Mouse (Mus musculus) retina, embryonic 14.5 days (tissue): ENCODE measurements around the gene Shank2.

Source experiments
- DNase-seq: peaks from one replicate; pipeline ENCODE4 v3.0.0-alpha.2; 2015; ENCODE audit warnings: low spot score

The Shank2 gene

DNA sequence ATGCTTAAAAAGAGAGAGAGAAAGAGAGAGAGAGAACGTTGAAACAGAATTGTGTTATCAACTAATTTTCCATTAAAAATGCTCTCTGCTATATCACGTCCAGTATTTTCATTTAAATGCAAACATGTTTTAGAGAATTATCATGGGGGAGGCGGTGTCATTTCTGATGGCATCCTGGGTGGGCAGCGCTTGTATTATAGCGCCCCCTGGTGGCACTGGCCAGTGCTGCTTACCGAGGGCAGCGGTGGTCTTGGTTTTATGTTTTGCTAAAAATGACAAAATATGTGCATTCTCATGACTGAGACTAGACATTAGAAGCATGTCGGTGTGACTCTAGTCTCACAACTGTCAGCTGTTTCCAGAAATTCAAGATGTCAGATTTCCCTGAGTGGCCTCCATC lies 424.2 kb downstream of the Shank2 start:
- peak; percentile 83 for DNase-seq

DNA sequence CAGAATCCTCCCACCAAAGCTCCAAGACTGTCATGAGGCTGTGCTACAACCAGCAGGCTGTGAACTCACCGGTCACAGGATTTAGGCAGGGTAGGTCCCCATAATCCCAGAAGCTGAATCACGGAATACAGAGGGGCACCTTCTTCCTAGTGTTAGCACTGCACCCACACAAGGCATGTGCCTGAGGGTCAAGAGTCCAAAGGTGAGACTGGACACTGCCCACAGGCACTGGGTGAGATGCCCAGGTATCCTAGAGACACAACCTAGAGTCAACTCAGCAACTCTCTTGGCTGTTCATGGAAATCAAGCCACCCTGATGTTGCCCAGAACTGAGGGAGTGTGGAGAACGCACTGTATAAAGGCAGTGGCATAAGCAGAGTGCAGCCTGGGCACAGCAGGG lies 424.9 kb downstream of the Shank2 start:
- DNase-seq = no peak

DNA sequence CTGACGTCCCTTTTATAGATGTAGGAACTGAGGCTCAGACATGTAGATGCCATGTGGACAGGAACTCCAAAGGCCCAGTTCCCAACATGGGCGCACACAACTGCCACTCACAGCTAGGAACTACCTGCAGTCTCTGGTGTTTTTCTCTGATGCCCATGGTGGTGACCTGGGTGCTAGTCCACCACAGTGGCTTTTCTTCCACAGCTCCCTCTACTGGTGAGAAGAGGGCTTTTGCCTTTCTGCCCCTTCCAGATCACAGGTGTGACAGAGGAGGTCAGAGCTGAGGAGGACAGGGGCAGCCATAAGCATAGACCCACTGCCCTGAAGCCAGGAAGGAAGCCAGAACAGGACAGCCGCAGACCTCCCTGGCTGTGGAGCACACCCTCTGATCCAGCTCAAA lies 425.7 kb downstream of the Shank2 start:
- no peak for DNase-seq

DNA sequence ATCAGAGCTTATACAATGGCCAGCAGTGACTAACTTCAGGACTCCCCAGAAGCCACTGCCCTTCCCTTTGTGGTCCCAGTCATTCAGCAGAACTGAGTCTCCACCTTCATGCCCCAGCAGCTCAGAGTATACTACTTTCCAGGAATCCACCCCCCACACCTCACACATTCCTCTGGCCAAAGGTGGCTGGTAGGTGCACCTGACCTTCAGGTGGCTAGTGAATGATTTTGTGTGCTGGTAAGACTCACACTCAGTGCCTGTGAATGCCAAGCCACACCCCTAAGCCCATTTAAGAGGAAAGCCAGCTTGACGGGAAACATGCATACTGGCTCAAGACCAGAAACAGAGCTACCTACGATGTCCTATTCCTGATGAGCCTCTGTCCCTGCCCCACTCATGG lies 431.2 kb downstream of the Shank2 start:
- no peak for DNase-seq

DNA sequence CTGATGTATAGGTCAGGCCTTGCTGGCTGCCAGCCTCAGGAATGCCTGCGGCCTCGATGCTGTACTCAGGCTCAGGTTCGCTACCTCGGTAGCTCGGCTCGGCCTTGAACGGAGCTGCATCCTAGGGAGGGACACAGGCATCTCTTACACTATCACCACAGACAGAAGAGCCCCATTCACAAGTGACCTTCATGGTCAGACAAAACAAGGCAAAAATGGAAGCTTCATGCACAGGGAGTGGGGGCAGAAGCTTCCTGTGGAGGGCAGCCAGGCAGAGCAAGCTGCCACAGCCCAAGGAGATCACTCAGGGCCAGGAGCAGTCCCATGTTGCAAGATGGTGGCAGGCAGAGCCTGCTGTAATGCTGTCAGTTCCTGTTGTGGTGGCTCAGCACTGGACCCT lies 437.1 kb downstream of the Shank2 start:
- DNase-seq = no peak

DNA sequence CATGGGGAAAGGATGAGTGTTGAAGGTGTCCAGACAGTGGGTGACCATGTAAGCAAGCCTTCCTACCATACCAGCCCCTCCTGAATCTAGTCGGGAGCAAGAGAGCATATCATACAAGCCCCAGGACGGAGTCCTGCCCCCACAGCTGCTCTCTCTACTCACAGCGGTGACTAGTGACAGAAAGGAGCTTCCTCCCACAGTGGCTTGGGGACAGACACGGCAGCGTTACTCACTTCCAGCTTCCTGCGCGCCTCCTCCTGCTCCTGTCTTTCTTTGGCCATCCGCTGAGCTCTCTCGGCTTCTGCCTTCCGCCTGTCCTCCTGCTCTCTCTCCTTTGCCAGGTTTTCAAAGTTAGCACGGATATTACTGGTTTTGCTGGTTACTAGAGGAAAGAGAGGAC lies 439.7 kb downstream of the Shank2 start:
- DNase-seq = no peak

DNA sequence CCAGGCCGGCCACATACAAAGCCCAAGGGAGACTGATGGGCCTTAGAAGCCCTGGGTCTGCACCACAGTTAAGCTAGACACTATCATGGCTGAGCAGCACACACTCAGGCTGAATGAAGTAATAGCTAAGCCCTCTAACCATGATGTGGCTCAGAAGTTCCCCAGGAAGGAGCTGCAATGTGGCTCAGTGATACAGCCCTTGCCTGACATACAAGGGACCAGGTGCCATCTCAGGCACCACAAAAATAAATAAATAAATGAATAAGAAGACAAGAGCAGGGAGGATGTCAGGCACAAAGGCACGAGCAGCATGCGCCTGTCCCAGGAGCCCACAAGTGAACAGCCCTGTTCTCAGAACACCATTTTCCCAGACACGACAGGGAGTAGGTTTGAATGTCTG lies 440.2 kb downstream of the Shank2 start:
- no peak for DNase-seq

DNA sequence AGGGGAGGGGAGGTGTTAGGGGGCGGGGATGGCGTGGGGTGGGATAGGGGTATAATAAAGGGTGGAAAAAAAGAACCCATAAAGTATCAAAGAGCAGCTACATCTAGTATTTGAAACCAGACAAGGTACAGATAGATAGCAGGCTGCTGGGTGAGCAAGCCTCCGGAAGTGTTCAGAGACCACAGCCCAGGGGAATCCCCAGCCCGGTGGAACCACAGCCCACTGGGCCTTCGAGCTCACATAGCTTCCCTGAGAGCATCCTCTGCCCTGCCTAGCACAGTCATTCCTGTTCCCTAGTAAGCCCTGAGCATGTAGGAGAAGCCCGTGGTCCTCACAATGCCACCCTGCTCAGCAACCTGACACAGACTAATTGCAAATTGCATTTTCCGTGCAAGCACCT lies 443.1 kb downstream of the Shank2 start:
- DNase-seq = no peak

DNA sequence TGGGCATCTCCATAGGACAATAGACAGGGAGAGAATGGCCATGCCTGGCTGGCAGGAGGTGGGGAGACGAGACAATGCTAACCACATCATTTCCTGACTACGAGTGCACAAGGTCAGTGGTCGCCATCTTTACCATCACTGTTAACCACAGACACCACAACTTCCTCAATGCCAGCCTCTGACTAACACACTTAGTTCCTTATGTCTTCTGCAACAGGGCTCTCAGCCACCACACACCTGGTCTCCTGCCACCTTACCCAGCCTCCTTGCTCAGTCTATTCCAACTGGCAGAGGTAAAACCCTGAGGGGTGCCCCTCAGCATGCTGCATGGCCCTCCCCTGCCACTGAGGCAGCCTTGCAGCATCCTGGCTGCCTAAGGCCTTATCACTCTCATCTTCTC lies 445.4 kb downstream of the Shank2 start:
- no peak for DNase-seq

DNA sequence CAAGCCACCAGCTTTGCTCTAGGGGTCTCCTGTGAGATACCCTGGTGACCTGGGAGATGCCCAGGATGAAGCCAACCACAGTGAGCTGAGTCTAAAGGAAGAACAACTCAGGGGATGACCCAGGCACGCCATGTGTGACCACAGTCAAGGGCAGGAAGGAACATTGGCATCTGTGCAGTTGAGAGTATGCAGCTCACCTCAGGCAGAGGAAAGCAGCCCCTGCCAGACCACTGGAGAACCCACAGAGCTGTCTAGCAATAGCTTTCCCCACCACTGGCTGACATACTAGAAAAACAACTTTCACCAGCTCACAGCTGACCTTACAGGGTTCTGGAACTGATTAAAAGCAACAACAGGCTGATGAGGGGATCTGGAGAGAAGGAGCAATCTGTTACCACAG lies 446.5 kb downstream of the Shank2 start:
- DNase-seq = no peak

DNA sequence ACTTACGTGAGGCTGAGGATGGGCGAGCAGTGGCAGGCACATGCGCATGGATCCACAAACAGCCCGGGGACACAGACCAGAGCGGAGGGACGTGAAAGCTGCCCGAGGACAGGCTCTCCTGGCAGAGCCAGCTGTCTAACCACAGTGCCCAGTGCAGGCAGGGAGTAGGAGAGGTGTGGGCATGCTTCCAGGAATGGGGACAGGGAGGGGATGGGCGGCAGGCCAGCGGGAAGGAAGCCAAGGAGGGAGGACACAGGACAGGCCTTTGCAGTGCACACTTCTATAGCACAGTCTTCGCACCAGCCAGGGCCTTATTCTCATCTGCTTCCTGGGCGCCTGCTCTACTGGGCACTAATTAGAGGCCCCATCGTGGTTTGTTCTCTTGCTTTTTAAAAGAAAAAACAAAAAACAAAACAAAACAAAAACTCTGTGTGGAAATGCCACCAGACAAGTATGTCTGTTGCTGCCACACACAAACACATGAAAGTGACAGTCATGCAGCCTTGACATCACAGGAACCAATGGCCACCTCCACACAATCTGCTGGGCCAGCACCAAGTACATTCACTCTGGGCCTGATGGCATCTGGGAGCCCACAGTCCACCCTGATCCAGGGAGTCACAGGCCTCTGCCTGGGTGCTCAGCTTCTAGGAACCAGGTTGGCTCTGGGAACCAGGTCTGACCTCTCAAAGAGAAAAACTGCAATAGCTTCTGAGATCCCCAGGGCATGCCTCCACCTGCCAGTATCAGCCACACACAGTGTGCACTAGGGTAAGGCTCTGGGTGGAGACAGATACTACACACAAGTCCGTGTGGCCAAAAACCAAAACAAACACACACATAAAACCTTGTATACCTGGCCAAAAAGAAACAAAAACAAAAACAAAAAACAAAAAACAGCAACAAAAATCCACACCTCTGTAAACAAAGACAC lies 448.2 kb downstream of the Shank2 start:
- no peak for DNase-seq

DNA sequence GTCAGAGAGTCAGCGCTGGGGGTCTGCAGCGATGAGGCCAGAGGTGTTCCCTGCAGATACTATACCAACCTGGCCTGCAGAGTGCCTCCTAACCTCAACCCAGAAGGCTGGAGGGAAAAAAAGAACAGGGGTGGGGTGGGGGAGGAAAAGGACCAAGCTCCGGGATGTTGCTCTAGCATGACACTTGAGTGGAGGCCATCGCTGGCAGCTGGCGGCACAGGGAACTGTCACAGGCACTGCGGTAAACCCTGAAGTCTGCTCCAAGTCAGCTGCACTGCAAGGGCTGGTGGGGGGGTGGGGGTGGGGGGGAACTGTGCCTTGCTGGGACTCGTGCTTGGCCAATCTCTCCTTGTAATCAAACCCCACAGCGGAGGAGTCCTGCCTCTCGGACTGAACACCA lies 448.9 kb downstream of the Shank2 start:
- DNase-seq = no peak

DNA sequence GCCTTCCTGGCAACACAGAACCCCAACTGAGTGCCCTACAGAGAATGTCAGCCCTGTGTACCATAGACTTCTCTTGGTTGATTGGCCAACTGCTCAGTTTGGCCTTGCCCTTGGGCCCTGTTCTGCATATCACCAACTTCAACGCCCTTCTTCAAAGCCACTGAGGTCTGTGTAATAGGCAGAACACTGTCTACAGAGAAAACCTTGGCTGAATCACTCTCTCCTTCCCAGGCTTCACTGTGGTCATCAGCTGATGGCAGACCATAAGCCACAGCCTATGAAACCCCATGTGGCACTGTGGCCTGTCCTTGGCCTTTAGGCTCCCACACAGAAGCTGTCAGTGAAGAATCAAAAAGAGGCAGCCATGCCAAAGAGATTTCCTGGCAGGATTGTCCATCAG lies 457.2 kb downstream of the Shank2 start:
- no peak for DNase-seq

DNA sequence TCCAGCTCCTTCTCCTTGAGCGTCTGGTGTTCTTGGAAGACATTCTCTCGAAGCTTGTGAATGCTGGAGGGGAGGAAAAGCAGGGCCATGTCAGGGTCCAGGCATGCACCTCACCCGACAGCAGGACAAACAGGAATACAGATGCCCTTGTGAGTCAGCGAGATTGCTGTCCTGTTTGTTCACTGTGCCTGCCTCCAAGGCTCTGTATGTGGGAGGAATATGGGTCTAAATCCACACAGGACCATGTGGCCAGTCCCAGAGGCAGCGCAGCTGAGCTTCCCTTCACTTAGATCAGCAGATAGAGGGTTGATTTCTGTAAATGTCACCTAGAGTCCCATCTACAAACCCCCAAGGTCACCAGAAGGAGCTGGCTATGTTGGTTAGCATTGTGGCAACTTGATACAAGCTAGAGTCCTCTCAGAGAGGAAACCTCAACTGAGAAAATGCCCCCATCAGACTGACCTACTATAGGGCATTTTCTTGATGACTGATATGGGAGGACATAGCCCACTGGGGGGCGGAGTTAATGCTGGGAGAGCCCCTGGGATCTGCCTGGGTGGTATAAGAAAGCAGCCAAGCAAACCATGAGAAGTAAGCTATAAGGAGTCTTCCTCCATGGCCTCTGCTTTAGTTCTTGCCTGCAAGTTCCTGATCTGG lies 459.6 kb downstream of the Shank2 start:
- DNase-seq = no peak

DNA sequence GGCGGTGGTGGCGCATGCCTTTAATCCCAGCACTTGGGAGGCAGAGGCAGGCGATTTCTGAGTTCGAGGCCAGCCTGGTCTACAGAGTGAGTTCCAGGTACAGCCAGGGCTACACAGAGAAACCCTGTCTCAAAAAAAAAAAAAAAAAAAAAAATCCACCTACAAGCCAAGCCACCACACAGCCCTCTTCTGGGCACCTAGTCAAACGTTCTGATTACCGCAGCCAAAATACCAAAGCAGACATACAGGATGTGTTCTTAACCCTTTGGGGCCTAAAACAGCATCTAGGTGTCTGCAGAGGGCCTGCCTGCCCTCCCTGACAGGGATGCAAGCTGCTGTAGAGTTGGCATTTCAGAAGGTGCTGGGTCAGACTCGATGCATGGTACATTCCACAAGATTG lies 460.8 kb downstream of the Shank2 start:
- DNase-seq = no peak

DNA sequence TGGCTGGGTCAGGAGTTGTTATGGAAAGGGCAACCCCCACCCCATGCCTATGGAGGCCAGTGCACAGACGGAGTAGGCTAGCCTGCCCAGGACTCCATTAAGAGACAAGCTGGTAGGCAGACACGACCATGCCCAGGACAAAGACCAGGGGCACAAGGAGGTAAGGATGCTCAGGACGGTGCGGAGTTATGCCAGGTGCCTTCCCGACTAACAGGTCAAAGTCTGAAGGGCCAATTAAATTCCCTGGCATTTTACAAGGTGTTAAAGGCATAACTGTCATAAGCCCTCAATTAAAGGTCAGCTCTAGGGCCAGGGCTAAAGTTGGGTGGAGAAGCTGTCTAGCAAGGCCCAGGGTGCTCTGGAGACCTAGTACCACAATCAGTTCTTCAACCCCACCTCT lies 467.0 kb downstream of the Shank2 start:
- no peak for DNase-seq

DNA sequence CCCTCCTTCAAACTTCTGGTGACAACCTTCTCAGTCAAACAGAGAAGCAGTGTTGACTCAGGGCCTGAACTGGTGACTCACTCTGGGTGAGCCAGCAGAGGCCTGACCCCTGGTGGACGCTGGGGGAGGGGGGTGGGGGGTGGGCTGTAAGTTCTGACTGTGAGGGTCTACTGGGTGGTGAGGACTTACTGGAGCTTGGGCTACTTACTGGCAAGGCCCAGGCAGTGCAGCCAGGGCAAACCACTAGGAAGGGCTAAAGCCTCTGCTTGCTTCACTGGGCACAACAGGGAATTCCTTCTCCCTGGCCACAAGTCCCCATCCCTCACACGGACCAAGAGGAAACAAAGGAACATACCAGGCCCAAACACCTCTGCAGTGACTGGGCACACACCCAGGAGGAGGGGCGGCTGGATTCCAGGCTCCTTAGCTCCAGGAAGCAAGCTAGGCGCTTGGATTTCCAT lies 467.5 kb downstream of the Shank2 start:
- DNase-seq = peak; percentile 8

DNA sequence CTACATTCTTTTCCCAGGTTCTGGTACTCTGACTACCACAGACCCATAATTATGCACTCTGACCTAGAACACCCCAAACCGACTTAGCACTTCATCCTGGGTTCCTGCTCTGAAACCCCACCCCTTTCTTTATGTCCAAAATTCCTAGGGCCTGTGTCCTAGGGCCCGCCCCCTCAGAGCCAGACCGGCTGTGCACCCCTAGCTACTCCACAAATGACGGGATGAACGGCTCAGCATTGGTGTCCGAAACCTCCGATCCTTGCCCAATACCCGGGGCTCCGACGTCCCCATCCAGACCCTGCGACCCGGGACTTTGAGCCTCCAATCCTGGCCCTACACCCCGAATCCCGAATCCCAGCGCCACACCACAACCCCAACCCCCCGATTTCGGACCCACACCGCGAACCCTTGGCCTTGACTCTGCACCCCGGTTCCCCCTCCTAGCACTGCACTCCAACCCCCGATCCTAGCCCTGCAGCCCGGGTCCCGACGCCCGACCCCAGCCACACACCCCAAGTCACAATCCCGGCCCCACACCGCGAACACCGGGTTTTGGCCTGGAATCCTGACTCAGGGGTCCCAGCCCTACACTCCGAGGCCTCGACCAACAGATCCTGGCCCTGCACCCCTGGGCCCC lies 468.3 kb downstream of the Shank2 start:
- peak; percentile 16 for DNase-seq

DNA sequence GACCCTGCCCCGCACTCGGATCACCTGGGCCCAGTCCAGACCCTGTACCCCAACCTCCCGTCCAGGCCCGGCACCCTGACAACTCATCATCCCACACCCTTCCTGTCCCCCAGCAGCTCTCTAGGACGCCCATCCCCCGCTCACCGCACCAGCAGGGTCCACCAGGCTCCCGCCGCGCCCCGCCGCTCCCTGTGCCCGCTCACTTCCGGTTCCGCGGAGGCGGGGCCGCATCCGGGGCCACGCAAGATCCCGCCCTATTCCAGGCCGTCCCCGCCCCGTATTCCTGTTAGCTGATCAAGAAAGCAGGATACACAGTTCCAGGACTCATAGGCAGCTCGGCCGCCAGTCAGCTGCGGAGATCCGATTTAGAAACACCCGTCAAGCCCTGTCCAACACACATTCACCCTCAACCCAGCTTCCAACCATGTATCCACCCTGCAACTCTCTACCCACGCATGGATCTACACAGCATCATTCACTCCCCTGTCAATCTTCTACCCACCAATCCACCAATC lies 468.9 kb downstream of the Shank2 start, which contains the start of gene Cttn:
Cttn (minus strand) TSS at position 465 of the 515 bp plus-strand sequence.
- peak; percentile 91 for DNase-seq

DNA sequence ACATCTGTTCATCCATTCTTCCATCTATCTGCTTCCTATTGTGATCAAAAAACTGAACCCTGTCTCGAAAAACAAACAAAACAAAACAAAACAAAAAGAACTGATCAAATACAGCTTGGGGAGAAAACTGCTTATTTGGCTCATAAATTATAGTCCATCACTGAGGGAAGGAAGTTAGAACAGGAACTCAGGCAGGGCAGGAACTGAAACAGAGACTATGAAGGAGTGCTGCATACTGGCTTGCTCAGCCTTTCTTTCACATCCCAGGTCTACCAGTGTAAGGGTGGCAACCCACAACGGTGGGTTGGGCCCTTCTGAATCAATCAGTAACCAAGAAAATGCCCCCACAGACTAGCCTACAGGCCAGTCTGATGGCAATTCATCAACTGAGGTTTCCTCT lies 469.4 kb downstream of the Shank2 start:
- DNase-seq = no peak

DNA sequence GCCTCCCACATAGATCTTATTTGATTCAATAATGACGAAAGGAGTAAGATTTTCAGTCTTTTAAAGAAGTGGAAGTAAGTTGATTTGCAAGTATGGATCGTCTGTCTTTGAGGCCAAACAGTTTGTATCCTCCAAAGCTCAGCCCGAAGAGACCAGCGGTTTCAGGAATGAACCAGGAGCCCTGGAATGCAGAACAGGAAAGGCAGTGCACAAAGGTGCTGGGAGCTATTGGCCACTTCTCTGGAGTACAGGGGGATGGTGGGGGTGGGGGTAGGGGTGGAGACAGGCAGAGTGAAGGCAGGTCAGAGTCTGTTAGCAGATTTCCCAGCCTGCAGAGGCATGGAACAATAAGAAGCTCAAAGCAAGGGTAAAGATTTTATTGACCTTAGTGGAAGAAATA lies 471.8 kb downstream of the Shank2 start:
- no peak for DNase-seq
